Mouse (Mus musculus): ENCODE measurements at regions not wholly inside any gene's neighbourhood (a gene's known extent, or its start where the extent isn't known, plus 50 kb on each side); places are given as distances from the start of the nearest gene placed in this dataset.

- Histone ChIP-seq H3K4me2 (ENCODE audit: low read depth) (no peak overlapping the region), H3K27ac (ENCODE audit: low read depth, low read length) (no peak overlapping the region), H3K36me3 (ENCODE audit: insufficient read depth) (no peaks in the 10 kb centered on the region), H3K9ac (no peak overlapping the region), H3K27me3 (ENCODE audit: insufficient read depth, low read length) (no peaks in the 10 kb centered on the region), H3K9me3 (ENCODE audit: low read length) (no peaks in the 10 kb centered on the region), H3K4me1 (ENCODE audit: insufficient read depth) (peaks cover 2% of the 10 kb centered on the region; the same call in 1 of the 2 replicates), H3K4me3 (ENCODE audit: low read depth, low read length) (no peak overlapping the region)
- WGBS = 47% methylated on average over 4 of the region's 4 CpGs
- TF ChIP-seq CTCF (IDR thresholded peaks at IDR 0.05; ENCODE audit: low read depth) = no peak
- DNase-seq (no peak), ATAC-seq (no peak)
Measured at GRCm38 (mm10) chr6:100132916-100133600, 154.2 kb downstream of the Rybp start.

- peaks cover 15% of the 10 kb centered on the region for H3K4me1 ChIP-seq (ENCODE audit: insufficient read depth)
- no peaks in the 10 kb centered on the region for H3K9me3 ChIP-seq (ENCODE audit: low read length)
- WGBS = 20% methylated on average over 15 of the region's 15 CpGs
- H3K4me3 ChIP-seq (ENCODE audit: low read depth, low read length) = no peak overlapping the region
- H3K27ac ChIP-seq (ENCODE audit: low read depth, low read length) = no peak overlapping the region
- DNase-seq (peak; percentile 90), ATAC-seq (peak; percentile 89)
- peak; percentile 29; the same call in 1 of the 2 replicates for TF ChIP-seq CTCF (IDR thresholded peaks at IDR 0.05; ENCODE audit: low read depth)
- H3K36me3 ChIP-seq (ENCODE audit: insufficient read depth) = no peaks in the 10 kb centered on the region
- 0 out of 2 replicates have a peak overlapping the region, but pooled peaks have one; percentile 6 for H3K4me2 ChIP-seq (ENCODE audit: low read depth)
- no peaks in the 10 kb centered on the region for H3K27me3 ChIP-seq (ENCODE audit: insufficient read depth, low read length)
- no peak overlapping the region for H3K9ac ChIP-seq
Measured at GRCm38 (mm10) chr6:100127221-100128143, 159.8 kb downstream of the Rybp start.

- Histone ChIP-seq H3K36me3 (ENCODE audit: insufficient read depth) (no peaks in the 10 kb centered on the region), H3K4me1 (ENCODE audit: insufficient read depth) (peaks cover 15% of the 10 kb centered on the region), H3K4me2 (ENCODE audit: low read depth) (no peak overlapping the region), H3K27ac (ENCODE audit: low read depth, low read length) (no peak overlapping the region), H3K9ac (no peak overlapping the region), H3K9me3 (ENCODE audit: low read length) (no peaks in the 10 kb centered on the region), H3K4me3 (ENCODE audit: low read depth, low read length) (no peak overlapping the region), H3K27me3 (ENCODE audit: insufficient read depth, low read length) (no peaks in the 10 kb centered on the region)
- no peak for TF ChIP-seq CTCF (IDR thresholded peaks at IDR 0.05; ENCODE audit: low read depth)
- no peak for ATAC-seq
- DNase-seq = no peak
- 59% methylated on average over 8 of the region's 8 CpGs for WGBS
Measured at GRCm38 (mm10) chr6:100126736-100127135, 160.5 kb downstream of the Rybp start.

GRCm38 (mm10) chr6:100126326-100126725 is 161.0 kb downstream of the Rybp start:
- Histone ChIP-seq H3K27me3 (ENCODE audit: insufficient read depth, low read length) (no peaks in the 10 kb centered on the region), H3K9ac (no peak overlapping the region), H3K9me3 (ENCODE audit: low read length) (no peaks in the 10 kb centered on the region), H3K4me2 (ENCODE audit: low read depth) (no peak overlapping the region), H3K27ac (ENCODE audit: low read depth, low read length) (no peak overlapping the region), H3K4me3 (ENCODE audit: low read depth, low read length) (no peak overlapping the region), H3K4me1 (ENCODE audit: insufficient read depth) (peaks cover 15% of the 10 kb centered on the region), H3K36me3 (ENCODE audit: insufficient read depth) (no peaks in the 10 kb centered on the region)
- TF ChIP-seq CTCF (IDR thresholded peaks at IDR 0.05; ENCODE audit: low read depth) = no peak
- ATAC-seq (no peak), DNase-seq (no peak)
- WGBS = 88% methylated on average over 3 of the region's 3 CpGs

GRCm38 (mm10) chr6:100121240-100121639 is 166.0 kb downstream of the Rybp start:
- DNase-seq (no peak), ATAC-seq (no peak)
- H3K4me1 ChIP-seq (ENCODE audit: insufficient read depth) = no peaks in the 10 kb centered on the region
- no peak for TF ChIP-seq CTCF (IDR thresholded peaks at IDR 0.05; ENCODE audit: low read depth)
- 58% methylated on average over 6 of the region's 6 CpGs for WGBS
- no peak overlapping the region for H3K9ac ChIP-seq
- H3K4me2 ChIP-seq (ENCODE audit: low read depth) = no peak overlapping the region
- no peak overlapping the region for H3K27ac ChIP-seq (ENCODE audit: low read depth, low read length)
- no peak overlapping the region for H3K4me3 ChIP-seq (ENCODE audit: low read depth, low read length)
- H3K9me3 ChIP-seq (ENCODE audit: low read length) = no peaks in the 10 kb centered on the region
- H3K36me3 ChIP-seq (ENCODE audit: insufficient read depth) = no peaks in the 10 kb centered on the region
- no peaks in the 10 kb centered on the region for H3K27me3 ChIP-seq (ENCODE audit: insufficient read depth, low read length)

- ATAC-seq = no peak
- Histone ChIP-seq H3K36me3 (ENCODE audit: insufficient read depth) (no peaks in the 10 kb centered on the region), H3K9ac (no peak overlapping the region; the same call in 1 of the 2 replicates), H3K4me2 (ENCODE audit: low read depth) (no peak overlapping the region), H3K27me3 (ENCODE audit: insufficient read depth, low read length) (no peaks in the 10 kb centered on the region), H3K9me3 (ENCODE audit: low read length) (no peaks in the 10 kb centered on the region), H3K4me1 (ENCODE audit: insufficient read depth) (no peaks in the 10 kb centered on the region), H3K27ac (ENCODE audit: low read depth, low read length) (no peak overlapping the region), H3K4me3 (ENCODE audit: low read depth, low read length) (no peak overlapping the region)
- 48% methylated on average over 16 of the region's 16 CpGs for WGBS
- TF ChIP-seq CTCF (IDR thresholded peaks at IDR 0.05; ENCODE audit: low read depth) = no peak
- no peak for DNase-seq
Measured at GRCm38 (mm10) chr6:100120017-100120944, 167.0 kb downstream of the Rybp start.
